Mouse (Mus musculus): ENCODE results near the gene Tmc4. TPM values are rescaled to one million over a fixed set of nuclear protein-coding genes. Genes with fewer than 3 reads are reported as not detected.
"Not testable (repeated sequence)": the region's sequence is repeated elsewhere in the genome, so short reads cannot be mapped to it uniquely, and the experiment has no call there.

The Tmc4 gene
- 2.1 and 3.5 TPM in 2 replicates for polyA plus RNA-seq (2014; fragmentation: Nextera tagmentation; extraction: Ambion mirVana)

DNA sequence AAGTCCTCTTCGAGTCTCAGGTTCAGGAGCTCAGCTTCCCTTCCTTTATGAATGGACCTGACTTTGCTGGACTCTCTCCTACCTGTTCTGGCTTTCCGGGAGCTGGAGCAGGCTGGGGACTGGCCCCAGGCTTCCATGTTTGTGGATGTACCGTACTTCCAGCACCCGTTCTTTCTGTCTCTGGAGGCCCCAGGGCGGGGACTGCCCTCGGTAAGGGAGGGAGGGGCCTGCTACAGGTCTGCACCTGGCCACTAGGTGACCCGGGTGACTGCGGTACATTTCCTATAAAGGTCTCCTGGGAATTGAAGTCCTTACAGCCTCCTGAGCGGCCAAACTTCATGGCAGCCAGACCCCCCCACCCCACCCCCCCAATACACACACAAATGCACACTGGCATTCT, at the start of gene Tmc4:
Tmc4 (minus strand) TSS at position 212 of the 400 bp plus-strand sequence.
- no peaks in the 10 kb centered on the region for H3K27me3 ChIP-seq (ENCODE audit: control insufficient read depth, insufficient read depth, low read length)

DNA sequence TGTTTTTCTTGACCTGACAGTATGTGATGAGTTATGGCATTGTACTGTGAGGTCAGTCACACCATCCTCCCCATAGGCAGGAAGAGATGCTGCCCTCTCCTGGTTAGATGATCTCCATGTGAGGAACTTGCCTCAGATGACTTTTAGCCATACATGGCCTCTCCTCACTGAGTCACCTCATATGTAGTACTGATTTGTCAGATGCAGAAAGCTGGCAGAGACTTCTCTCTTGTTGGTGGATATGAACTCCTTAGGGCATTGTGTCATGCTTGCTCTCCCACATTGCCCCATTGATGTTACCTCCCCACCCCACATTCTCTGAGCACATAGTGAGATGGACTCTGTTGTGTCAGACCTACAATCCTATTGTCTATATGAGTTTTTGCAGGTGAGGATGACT, 48.1 kb upstream of the Tmc4 start:
- H3K36me3 ChIP-seq (ENCODE audit: control insufficient read depth, insufficient read depth, low read length); H3K4me1 ChIP-seq (replicated peaks; ENCODE audit: control insufficient read depth, insufficient read depth, low read length); H3K9me3 ChIP-seq (ENCODE audit: control insufficient read depth, low read length); H3K9ac ChIP-seq (ENCODE audit: low read length); ATAC-seq (replicated peaks; ENCODE audit: low FRiP score); DNase-seq (ENCODE audit: low spot score); H3K4me2 ChIP-seq (ENCODE audit: low read depth, low read length, severe bottlenecking); H3K4me3 ChIP-seq (ENCODE audit: low read depth, low read length); H3K27me3 ChIP-seq (ENCODE audit: control insufficient read depth, insufficient read depth, low read length); H3K27ac ChIP-seq (ENCODE audit: low read depth, low read length): not testable (repeated sequence)

More for the DNA sequence above, at the start of gene Tmc4:
- WGBS = 56% methylated on average over 9 of the region's 9 CpGs
- Histone ChIP-seq H3K4me1 (replicated peaks; ENCODE audit: control insufficient read depth, insufficient read depth, low read length) (no peaks in the 10 kb centered on the region), H3K4me2 (ENCODE audit: low read depth, low read length, severe bottlenecking) (no peak within 1 kb of the TSS), H3K36me3 (ENCODE audit: control insufficient read depth, insufficient read depth, low read length) (no peaks in the 10 kb centered on the region), H3K9me3 (ENCODE audit: control insufficient read depth, low read length) (no peaks in the 10 kb centered on the region), H3K9ac (ENCODE audit: low read length) (no peak within 1 kb of the TSS), H3K27ac (ENCODE audit: low read depth, low read length) (no peak within 1 kb of the TSS), H3K4me3 (ENCODE audit: low read depth, low read length) (no peak within 1 kb of the TSS)
- ATAC-seq (replicated peaks; ENCODE audit: low FRiP score) (no peak), DNase-seq (ENCODE audit: low spot score) (no peak)

DNA sequence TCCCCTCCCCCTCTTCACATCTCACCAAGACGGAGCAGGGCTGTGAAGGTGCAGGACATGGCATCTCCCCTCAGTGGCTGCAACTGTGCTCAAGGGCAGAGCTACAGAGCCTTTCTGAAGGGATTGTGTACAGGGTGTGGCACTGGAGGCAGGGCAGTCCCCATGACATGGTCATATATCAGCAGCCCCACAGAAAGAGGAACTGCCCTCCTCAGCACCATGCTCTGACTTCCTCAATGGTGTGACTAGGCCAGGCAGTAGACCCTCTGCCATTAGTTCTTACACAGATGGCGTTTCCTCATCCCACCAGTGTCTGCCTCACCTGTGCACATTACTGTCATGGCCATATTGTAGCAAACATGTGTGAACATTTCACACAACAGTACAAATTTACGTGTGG, 42.9 kb upstream of the Tmc4 start, which contains the start of gene Pirb:
Pirb (minus strand) TSS at position 124 of the 400 bp plus-strand sequence.
- H3K4me3 ChIP-seq (ENCODE audit: low read depth, low read length); H3K27ac ChIP-seq (ENCODE audit: low read depth, low read length); H3K36me3 ChIP-seq (ENCODE audit: control insufficient read depth, insufficient read depth, low read length); H3K9me3 ChIP-seq (ENCODE audit: control insufficient read depth, low read length); H3K9ac ChIP-seq (ENCODE audit: low read length); DNase-seq (ENCODE audit: low spot score); H3K4me1 ChIP-seq (replicated peaks; ENCODE audit: control insufficient read depth, insufficient read depth, low read length); H3K27me3 ChIP-seq (ENCODE audit: control insufficient read depth, insufficient read depth, low read length); ATAC-seq (replicated peaks; ENCODE audit: low FRiP score); H3K4me2 ChIP-seq (ENCODE audit: low read depth, low read length, severe bottlenecking): not testable (repeated sequence)
- 83% methylated on average over 1 of the region's 3 CpGs for WGBS

DNA sequence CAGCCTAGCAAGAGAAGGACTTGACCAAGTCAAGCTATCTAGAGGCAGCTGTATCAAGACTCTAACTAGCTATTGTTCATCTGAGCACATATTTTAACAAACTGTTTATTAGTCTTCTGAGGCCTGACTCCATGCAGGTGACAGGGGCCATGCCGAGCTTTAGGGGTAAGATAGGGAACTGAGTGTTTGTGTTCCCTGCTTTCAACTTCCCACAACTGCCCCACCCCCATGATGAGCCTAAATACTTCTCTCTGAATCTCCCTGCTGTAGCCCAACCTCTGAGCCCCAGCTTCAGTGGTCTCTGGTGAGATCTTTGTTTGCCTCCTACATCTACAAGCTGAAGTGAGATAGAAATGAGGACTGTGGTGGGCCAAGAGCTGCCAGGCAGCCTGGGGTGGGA, 37.9 kb upstream of the Tmc4 start:
- no peak overlapping the region for H3K4me3 ChIP-seq (ENCODE audit: low read depth, low read length)
- H3K9me3 ChIP-seq (ENCODE audit: control insufficient read depth, low read length) = no peaks in the 10 kb centered on the region
- H3K4me2 ChIP-seq (ENCODE audit: low read depth, low read length, severe bottlenecking) = no peak overlapping the region
- H3K36me3 ChIP-seq (ENCODE audit: control insufficient read depth, insufficient read depth, low read length) = no peaks in the 10 kb centered on the region
- no peaks in the 10 kb centered on the region for H3K27me3 ChIP-seq (ENCODE audit: control insufficient read depth, insufficient read depth, low read length)
- 59% methylated on average over 1 of the region's 1 CpGs for WGBS
- DNase-seq (ENCODE audit: low spot score) = no peak
- H3K9ac ChIP-seq (ENCODE audit: low read length) = no peak overlapping the region
- no peaks in the 10 kb centered on the region for H3K4me1 ChIP-seq (replicated peaks; ENCODE audit: control insufficient read depth, insufficient read depth, low read length)
- no peak for ATAC-seq (replicated peaks; ENCODE audit: low FRiP score)
- H3K27ac ChIP-seq (ENCODE audit: low read depth, low read length) = no peak overlapping the region

DNA sequence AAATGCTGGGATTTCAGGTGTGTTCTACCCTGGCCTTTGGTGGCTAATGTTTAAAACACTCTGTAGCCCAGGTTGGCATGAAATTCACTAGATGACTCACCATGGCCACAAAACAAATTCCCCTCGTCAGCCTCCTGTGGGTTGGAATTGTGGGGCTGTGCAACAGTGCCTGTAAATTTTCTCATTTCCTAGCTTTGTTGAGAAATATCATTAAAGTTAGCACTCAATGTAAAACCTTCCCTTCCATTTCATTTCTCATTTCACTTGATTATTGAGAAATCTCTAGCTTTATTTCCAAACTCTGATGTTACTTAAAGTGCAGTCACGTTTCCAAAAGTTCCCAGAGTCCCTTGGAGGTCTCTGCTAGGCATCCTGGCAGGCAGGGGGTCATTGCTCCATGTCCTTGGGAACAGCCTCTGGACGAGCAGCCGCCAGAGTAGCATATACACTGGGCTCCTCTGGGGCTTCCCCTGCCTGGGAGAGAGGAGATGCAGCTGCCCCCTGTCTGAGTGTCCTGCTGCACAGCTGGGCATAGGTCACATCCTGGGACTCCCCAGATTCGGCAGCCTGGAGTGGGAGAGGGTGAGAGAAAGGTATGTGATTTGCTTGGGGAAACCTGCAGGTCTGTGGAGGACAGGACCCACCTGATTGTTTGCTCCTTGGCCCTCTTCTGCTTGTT, 35.0 kb upstream of the Tmc4 start:
- ATAC-seq (replicated peaks; ENCODE audit: low FRiP score) (no peak), DNase-seq (ENCODE audit: low spot score) (peak; percentile 53)
- H3K27ac ChIP-seq (ENCODE audit: low read depth, low read length) = no peak overlapping the region
- 50% methylated on average over 5 of the region's 5 CpGs for WGBS
- no peak overlapping the region for H3K4me2 ChIP-seq (ENCODE audit: low read depth, low read length, severe bottlenecking)
- no peaks in the 10 kb centered on the region for H3K4me1 ChIP-seq (replicated peaks; ENCODE audit: control insufficient read depth, insufficient read depth, low read length)
- H3K9me3 ChIP-seq (ENCODE audit: control insufficient read depth, low read length) = no peaks in the 10 kb centered on the region
- H3K4me3 ChIP-seq (ENCODE audit: low read depth, low read length) = no peak overlapping the region
- H3K36me3 ChIP-seq (ENCODE audit: control insufficient read depth, insufficient read depth, low read length) = no peaks in the 10 kb centered on the region; the same call in 1 of the 2 replicates
- H3K9ac ChIP-seq (ENCODE audit: low read length) = no peak overlapping the region
- H3K27me3 ChIP-seq (ENCODE audit: control insufficient read depth, insufficient read depth, low read length) = no peaks in the 10 kb centered on the region

DNA sequence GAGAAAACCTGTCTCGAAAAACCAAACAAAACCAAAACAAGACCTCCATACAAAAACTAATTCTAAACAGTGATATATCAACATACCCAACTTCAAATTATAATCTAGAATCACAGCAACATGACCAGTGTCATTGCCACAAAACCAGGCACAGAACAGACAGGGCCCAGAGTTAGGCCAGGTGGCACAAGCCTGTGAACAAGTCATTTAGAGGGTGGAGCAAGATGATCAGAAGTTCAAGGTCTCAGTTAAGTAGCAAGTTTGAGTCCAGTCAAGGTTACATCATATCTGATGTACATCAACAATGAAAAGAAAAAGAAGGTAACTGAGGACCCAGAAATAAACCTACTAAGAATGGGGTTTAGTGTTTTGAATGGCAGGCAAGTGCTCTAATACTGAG, 31.6 kb upstream of the Tmc4 start:
- DNase-seq (ENCODE audit: low spot score) = no peak
- H3K9me3 ChIP-seq (ENCODE audit: control insufficient read depth, low read length) = no peaks in the 10 kb centered on the region
- H3K4me1 ChIP-seq (replicated peaks; ENCODE audit: control insufficient read depth, insufficient read depth, low read length) = peaks cover 3% of the 10 kb centered on the region; the same call in 1 of the 2 replicates
- peaks cover 2% of the 10 kb centered on the region; the same call in 1 of the 2 replicates for H3K36me3 ChIP-seq (ENCODE audit: control insufficient read depth, insufficient read depth, low read length)
- no peak overlapping the region for H3K4me3 ChIP-seq (ENCODE audit: low read depth, low read length)
- no peaks in the 10 kb centered on the region for H3K27me3 ChIP-seq (ENCODE audit: control insufficient read depth, insufficient read depth, low read length)
- no peak overlapping the region for H3K9ac ChIP-seq (ENCODE audit: low read length)
- H3K27ac ChIP-seq (ENCODE audit: low read depth, low read length) = no peak overlapping the region
- H3K4me2 ChIP-seq (ENCODE audit: low read depth, low read length, severe bottlenecking) = no peak overlapping the region
- WGBS = 87% methylated on average over 1 of the region's 1 CpGs
- ATAC-seq (replicated peaks; ENCODE audit: low FRiP score) = no peak

DNA sequence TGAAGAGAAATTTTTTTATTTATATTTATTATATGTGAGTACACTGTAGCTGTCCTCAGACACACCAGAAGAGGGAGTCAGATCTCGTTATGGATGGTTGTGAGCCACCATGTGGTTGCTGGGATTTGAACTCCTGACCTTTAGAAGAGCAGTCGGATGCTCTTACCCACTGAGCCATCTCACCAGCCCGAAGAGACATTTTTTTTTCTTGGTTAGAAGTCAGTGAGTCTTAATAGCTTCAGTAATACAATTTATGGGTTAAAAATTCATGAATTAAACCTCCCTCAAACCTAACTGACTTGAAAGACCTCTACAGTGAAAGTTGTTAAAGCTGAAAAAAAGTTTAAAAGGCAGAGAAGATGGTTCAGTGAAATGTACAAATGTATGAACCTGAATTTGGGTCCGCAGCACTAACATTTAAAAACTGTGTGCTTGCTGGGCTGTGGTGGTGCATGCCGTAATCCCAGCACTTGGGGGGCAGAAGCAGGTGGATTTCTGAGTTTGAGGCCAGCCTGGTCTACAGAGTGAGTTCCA, 31.2 kb upstream of the Tmc4 start:
- WGBS = 44% methylated on average over 5 of the region's 5 CpGs
- ATAC-seq (replicated peaks; ENCODE audit: low FRiP score); H3K4me2 ChIP-seq (ENCODE audit: low read depth, low read length, severe bottlenecking); H3K27me3 ChIP-seq (ENCODE audit: control insufficient read depth, insufficient read depth, low read length); H3K9me3 ChIP-seq (ENCODE audit: control insufficient read depth, low read length); DNase-seq (ENCODE audit: low spot score); H3K4me1 ChIP-seq (replicated peaks; ENCODE audit: control insufficient read depth, insufficient read depth, low read length); H3K36me3 ChIP-seq (ENCODE audit: control insufficient read depth, insufficient read depth, low read length); H3K4me3 ChIP-seq (ENCODE audit: low read depth, low read length); H3K9ac ChIP-seq (ENCODE audit: low read length); H3K27ac ChIP-seq (ENCODE audit: low read depth, low read length): not testable (repeated sequence)

DNA sequence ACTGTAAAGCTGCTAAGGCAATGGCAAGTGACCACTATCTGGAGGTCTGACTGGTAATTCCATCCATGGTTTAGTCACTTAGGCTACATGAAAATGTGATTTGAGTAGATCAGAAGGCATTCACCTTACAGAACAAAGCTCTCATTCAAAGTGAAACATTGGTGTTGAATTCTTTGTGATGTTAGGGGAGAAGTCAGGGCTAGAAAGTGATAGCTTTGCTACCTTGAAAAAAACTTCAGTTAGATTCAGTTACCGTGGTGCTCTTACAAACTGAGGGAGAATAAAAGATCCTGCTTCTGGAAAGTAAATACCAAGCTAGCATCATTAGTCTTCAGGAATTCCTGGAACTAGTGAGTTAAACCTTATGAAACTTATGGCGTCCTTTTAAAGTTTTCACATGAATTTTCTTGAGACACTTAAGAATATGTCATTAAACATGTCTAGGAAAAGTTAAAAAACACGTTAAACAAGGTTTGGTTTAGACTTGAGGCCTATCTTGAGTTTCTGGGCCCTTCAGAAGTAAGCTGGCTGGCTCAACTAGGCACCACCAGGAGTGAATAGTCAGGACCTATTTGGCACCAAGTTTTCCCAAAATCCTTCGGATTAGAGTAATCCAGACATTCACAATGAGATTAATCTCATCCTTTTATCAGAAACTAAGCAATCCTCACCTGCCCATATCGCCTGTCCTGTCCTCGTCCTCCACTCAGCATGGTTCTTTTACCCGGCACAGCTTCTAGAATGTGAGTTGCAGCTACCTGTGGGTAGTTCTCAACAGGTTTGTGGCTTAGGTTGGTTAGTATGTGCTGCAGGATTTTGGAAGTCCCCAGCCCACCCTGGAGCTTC, 30.4 kb upstream of the Tmc4 start:
- H3K9ac ChIP-seq (ENCODE audit: low read length) = no peak overlapping the region
- no peaks in the 10 kb centered on the region for H3K9me3 ChIP-seq (ENCODE audit: control insufficient read depth, low read length)
- no peaks in the 10 kb centered on the region for H3K27me3 ChIP-seq (ENCODE audit: control insufficient read depth, insufficient read depth, low read length)
- DNase-seq (ENCODE audit: low spot score) (peak; percentile 52), ATAC-seq (replicated peaks; ENCODE audit: low FRiP score) (no peak)
- peaks cover 3% of the 10 kb centered on the region; the same call in 1 of the 2 replicates for H3K4me1 ChIP-seq (replicated peaks; ENCODE audit: control insufficient read depth, insufficient read depth, low read length)
- WGBS = 18% methylated on average over 7 of the region's 7 CpGs
- 0 out of 2 replicates have a peak overlapping the region, but pooled peaks have one; percentile 31 for H3K27ac ChIP-seq (ENCODE audit: low read depth, low read length)
- H3K4me3 ChIP-seq (ENCODE audit: low read depth, low read length) = no peak overlapping the region
- H3K36me3 ChIP-seq (ENCODE audit: control insufficient read depth, insufficient read depth, low read length) = peaks cover 2% of the 10 kb centered on the region; the same call in 1 of the 2 replicates
- H3K4me2 ChIP-seq (ENCODE audit: low read depth, low read length, severe bottlenecking) = no peak overlapping the region

Measured in forebrain, embryonic 11.5 days (tissue).